Mouse (Mus musculus): ENCODE measurements around the gene Filip1l.

DNA sequence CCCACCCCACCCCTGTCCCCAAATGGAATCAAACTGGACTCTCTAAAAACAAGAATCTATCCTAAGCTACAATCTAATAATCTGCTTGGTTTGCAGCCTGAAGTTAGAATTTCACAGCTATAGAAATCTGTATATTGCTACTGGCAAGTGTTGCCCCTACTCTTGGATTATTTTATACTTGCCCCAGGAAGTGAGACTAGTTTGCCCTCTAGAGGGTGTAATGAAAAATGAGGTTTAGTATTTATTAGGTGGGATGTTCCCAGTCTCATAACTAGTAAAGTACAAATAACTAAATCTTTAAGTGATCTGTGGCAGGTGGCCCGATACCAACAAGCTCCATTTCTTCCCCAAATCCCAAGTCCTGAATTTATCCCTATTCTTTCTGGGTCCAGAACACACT, 224.6 kb downstream of the Filip1l start:
- TF ChIP-seq CTCF (IDR thresholded peaks at IDR 0.05; ENCODE audit: insufficient read depth, low read depth, low read length) (no peak), POLR2A (IDR thresholded peaks at IDR 0.05; ENCODE audit: insufficient read depth, low read depth, low read length) (no peak)

Data from olfactory bulb, adult 2 months (tissue).